Mouse (Mus musculus) G1E (cell line): ENCODE measurements around the gene Pxn.

ENCODE experiments used
- CTCF ChIP-seq: IDR thresholded peaks from 2 replicates; pipeline ENCODE4 v1.5.1; 2012; ENCODE audit warnings: low read depth, low read length, inconsistent platforms, mixed read lengths
- GATA1 ChIP-seq: IDR thresholded peaks from 2 replicates; pipeline ENCODE4 v1.6.1; 2012; ENCODE audit warnings: borderline replicate concordance, low read length, inconsistent platforms, mixed read lengths
- POLR2AphosphoS5 ChIP-seq: IDR thresholded peaks from 2 replicates; pipeline ENCODE4 v1.6.1; 2012; ENCODE audit warnings: low read depth, low read length, inconsistent platforms; ENCODE audit not compliant: insufficient replicate concordance
- TAL1 ChIP-seq: conservative IDR thresholded peaks from 2 replicates; pipeline ENCODE4 v1.6.1; 2012; ENCODE audit warnings: low read depth, low read length, inconsistent platforms, mixed read lengths

- no peak for TF ChIP-seq CTCF
- TF ChIP-seq GATA1, result no peak
- no peak for TF ChIP-seq TAL1
- no peak for TF ChIP-seq POLR2AphosphoS5
These were observed 24.0 kb downstream of the Pxn start for GRCm38 (mm10) chr5:115530447-115530809.
